Mouse (Mus musculus) liver, postnatal 0 days (tissue): ENCODE data around the gene Dnase1l2.

Experiments used
- CTCF ChIP-seq: sonication (generic); IDR thresholded peaks from 2 replicates; pipeline ENCODE4 v1.5.1; 2016; ENCODE audit warnings: antibody characterized with exemption, low read depth
- EP300 ChIP-seq: IDR thresholded peaks from 2 replicates; pipeline ENCODE4 v1.6.1; 2016; ENCODE audit warnings: antibody characterized with exemption, low read depth, mild to moderate bottlenecking

DNA sequence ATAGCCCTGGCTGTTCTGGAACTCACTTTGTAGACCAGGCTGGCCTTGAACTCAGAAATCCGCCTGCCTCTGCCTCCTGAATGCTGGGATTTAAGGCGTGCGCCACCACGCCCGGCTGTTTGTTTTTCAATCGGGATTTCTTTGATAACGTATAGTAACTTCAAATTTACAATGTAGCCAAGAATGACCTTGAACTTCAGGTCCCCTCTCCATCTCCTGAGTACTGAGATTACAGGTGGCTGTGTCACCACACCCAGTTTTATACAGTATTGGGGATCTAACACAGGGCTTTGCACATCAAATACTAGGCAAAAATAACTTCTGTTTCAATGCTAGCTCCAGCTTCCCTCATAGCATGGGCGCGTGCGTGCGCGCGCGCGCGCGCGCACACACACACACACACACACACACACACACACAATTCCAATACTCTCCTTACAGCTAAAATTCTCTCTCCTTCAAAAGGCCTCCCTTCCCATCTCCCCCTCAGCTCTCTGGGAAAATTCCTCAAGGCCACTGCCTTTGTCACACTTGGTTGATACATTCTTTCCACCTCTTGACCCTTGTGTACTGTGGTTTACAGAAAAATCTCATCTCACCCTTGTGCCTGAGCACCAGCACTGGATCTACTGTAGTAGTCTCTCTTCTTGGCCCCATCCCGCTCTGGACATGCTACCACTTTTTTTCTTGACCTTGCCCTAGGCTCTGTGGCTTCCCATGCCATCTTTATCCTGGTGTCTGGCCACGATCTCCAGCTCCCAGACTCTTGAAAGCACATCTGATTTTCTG is 38.3 kb upstream of the Dnase1l2 start:
- no peak for TF ChIP-seq CTCF
- no peak for TF ChIP-seq EP300
